Mouse (Mus musculus) retina, embryonic 14.5 days (tissue): ENCODE measurements around the gene Gbp9.
"Not testable (repeated sequence)": the region's sequence is repeated elsewhere in the genome, so short reads cannot be mapped to it uniquely, and the experiment has no call there.

Experiments
- DNase-seq: peaks from one replicate; pipeline ENCODE4 v3.0.0-alpha.2; 2015; ENCODE audit warnings: low spot score

Gbp9 gene

DNA sequence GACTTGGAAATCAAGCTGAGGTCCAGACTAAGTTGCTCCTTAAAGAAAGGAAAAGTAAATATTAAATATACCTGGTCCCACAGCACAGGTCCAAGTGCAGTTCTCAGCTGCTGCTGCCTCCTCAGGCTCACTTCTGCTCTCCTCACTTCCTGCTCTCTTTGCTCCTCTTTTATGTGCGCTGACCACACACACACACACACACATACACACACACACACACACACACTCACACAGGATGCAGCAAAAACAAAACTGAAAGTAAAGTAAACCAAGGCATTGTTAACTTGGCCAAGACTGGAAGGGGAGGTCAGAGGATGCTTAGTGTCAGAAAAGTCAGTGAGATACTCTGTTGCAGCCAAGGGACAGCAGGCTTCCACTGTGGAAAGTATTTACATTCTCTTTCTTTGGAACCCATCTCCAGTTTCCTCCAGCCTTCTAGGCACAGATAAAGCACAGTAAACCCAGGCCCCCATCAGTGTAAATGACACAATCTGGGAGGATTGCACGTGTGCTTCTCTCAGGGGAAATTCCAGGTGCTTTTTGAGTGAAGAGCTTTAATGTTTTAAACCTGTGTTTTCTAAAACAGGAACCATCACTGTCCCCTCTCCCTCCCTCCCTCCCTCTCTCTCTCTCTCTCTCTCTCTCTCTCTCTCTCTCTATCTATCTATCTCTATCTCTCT is at the start of gene Gbp9, which contains the start of the genes Gbp8 and Gbp4:
Gbp9 (minus strand) TSS at position 131 of the 680 bp plus-strand sequence.
Gbp8 (minus strand) TSS at position 132 of the 680 bp plus-strand sequence.
Gbp4 (minus strand) TSS at position 178 of the 680 bp plus-strand sequence.
- not testable (repeated sequence) for DNase-seq

DNA sequence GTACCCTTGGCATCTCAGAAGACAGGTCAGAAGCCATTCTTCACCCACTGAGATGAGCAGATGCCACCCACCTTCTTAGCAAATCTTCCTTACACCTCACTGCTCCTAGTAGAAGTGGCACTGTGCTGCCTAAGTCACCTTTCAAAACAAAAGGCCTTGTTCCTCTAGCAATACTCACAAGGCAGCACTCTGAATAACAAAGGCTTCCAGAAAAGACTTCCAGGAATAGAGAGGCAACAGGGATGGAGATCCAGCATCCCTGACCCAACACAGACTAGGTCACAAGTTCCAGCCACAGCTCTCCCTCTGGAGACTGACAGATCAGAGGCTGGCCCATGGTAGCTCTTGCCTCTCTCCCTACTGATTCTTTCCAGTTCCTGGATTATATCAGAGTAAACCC is 42.1 kb upstream of the Gbp9 start:
- no peak for DNase-seq

DNA sequence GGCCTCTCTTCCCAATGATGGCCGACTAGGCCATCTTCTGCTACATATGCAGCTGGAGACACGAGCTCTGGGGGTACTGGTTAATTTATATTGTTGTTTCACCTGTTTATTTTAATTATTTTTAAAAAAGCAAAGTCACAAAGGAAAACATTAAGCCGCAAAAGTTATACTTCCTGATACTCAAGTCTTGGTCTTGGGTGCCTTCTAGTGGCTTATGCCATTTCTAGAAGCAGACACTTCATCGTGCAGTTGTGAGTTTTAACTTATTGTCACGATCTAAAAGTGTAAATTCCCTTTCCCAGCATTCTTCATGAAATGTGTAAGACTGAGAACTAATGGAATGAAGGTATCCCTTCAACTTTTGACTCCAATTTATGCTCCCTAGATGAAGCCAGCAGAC is 17.2 kb upstream of the Gbp9 start:
- no peak for DNase-seq

DNA sequence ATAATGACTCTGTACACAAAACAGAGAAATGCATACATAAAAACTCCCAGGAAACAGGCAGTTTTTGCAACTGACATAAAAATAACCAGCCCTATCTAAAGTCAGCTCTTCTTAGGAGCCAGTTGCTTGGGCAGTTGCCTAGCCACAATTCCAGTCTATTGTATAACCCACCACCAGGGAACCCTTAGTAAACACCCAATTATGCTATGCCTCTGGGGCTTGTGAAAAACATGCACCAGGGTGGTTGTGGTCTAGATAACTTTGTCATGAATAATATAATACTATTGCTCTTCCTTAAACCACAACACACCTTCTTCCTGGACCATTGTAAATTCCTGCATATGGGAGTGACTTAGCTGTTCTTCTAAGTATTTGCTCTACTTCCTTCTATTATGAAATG is 14.7 kb upstream of the Gbp9 start:
- DNase-seq: no peak

DNA sequence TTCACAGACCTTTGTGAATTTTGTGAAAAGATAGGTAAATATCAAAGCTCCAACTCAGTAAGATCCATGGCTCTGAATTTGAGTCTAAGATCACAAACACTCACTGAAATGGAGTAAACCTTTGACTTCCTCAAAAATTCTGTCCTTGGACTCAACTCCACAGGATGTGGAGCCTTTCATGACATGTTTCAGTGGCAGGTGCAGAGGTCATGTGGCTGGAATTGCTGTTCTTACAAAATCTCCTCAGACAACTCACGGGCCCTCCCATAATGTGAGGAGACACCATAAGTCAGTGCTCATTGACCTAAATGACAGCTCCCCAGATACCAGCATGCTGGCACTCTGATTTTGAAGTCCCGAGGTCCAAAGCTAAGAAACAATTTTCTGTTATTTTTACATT is 8.7 kb upstream of the Gbp9 start:
- DNase-seq: not testable (repeated sequence)

DNA sequence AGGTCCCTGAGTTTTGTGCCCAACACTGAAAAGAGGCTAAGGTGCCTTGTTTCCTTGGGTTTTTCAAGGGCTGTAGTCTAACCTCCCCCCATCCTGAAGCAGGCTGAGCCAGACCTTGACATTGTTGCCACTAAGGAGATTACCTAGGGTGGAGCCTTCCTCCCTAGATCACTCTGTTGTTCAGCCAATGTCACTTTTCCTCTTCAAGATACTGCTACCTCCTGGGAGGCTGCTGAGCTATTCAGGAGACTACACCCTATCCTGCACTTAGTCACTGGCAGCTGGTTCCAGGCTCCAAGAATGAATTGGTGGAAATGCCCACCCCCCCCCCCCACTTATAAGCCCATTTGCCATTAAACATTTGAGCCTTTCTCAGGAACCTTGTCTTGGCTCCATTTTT is 7.1 kb upstream of the Gbp9 start:
- DNase-seq: no peak

DNA sequence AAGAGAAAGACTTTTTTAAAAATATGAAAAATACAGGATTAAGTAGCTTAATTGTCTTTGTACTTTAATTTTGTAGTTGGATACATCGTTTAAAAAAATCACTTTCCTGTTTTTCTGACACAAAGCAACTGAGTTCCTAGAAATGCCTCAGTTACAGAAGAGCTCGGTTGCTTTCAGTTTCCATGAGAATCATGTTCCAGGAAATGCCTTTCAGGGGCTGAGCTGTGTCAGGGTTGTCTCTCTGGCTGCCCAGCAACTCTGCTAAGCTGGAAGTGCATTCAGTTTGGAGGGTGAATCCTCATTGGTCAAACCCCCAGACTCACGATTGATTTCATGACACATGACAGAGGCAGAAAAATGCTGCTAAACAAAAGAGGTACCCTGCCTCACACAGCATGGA is 6.4 kb upstream of the Gbp9 start:
- not testable (repeated sequence) for DNase-seq

DNA sequence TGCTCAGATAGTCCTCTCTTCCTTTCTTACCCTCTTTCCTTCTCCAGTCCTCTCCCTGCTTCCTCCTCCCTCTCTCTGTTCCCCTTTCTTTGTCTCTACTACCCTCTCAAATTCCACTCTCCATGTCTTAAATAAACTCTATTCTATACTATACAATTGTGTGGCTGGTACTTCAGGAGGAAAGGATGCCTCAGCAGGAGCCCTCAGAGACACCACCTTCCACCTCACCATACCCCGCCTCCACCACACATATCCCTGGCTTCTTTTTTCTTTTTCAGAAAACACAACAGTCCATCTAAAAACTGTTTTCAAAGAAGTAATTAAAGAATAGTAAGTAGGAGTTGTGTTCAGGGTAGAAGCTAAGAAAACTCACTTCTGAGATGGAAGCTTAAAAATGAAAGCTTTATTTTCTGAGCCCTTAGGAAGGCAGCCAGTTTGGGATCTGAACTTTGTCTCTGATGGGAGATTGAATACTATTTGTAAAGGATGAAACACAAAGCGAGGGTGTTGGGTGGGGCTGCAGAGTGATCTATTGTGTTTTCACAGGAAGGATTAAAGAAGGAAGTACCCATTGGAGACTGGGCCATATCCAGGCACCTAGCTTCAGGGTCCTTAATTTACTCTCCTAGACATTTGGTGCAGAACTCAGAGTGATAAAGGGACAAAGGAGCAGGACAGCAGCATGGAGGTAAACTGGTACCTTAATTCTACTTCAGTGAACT is 911 bp upstream of the Gbp9 start:
- DNase-seq: not testable (repeated sequence)

DNA sequence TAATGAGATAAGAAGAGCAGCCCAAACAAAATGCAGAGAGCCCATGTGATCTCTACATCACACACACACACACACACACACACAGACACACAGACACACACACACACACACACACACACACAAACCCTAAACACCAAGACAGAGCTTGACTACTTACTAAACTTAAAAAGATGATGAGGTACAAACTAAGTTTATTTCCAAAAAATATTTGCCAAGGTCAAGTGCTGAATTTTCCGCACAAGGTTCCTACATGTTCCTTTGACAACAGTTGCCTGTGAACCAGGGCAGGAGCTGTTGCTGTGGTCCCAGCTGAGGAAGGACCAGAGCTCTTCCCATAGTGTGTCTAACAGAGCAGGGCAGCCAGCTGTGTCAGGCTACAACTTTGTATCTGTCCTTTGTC is 433 bp downstream of the Gbp9 start:
- DNase-seq: no peak

DNA sequence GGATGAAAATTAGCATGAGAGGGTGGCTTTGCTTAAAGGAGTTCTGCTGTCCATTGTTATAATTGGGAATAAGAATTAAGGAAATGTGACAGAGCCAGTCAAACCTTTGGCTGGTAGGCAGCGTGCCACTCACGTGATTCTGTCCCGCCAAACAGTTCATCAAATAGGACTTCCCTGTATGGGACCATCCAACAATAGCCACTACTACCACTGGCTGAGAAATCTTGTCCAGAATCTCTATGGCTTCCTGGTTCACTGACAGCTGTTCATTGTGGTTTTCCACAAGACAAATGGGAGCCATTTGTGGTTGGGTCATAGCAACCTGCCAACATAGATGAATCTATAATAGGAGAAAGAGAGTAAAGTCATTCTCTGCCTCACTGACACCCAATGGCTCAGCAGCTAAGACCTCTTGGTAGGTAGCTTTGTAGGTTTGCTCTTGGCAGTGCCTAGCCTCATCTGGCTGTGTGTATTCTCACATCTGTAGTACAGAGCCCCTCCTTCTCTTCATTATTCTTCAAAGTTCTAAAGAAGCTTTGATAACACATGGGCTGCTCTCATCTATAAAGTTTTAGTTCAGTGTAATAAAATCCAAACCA is 2.5 kb downstream of the Gbp9 start:
- not testable (repeated sequence) for DNase-seq

DNA sequence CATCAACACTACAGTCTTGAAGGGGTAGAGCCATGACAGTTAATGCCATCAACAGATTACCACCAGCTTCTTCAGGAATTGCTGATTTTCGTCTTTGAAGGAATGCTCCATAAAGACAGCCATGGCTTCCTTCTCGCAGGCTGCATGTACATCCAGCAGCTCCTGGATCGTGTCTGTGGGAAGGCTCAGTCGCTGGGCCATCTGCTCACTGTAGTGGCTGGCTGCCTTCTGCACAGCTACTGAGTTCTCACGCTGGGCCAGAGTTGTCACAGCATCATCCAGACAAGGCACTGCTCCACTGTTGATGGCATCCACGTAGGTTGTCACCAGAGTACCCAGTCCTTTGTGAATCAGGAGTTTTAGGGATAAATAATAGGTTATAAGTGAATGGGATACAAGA is 17.6 kb downstream of the Gbp9 start:
- not testable (repeated sequence) for DNase-seq

DNA sequence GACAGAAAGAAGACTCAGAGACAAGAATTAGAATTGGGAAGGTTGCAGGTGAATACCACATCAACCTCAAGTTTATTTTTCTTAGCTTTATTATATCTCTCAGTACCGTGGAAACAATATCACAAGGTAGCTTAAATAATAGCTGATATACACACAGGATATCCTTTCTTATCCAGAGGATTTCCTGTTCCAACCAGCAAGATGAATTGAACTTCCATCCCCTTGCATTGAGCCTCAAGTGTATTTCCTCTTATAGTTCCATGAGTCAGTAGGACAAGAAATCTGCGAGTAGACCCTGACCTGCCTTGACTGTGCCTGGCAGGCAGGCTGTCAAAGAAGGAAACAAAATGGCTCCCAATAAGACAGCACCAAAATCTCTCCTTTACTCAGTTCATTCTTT is 23.6 kb downstream of the Gbp9 start:
- DNase-seq: no peak

DNA sequence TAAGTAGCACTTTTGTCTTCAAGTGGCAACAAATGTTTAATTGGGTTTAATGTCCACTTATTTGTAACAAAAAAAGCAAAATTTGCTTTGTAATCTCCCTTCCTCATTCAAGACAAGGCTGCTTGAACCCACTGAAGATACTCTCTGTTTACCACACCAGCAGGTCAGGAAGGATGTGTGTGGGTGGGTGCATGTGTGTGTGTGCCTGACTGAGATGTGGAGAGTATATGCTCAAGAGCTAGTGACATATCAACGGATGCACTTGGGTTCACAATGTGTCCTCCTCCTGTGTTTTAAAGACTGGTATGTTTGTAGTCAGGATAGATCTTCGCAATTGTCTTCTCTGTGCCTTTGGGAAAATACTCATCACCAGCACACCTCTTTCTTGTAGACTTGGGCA is 24.6 kb downstream of the Gbp9 start:
- DNase-seq: no peak

DNA sequence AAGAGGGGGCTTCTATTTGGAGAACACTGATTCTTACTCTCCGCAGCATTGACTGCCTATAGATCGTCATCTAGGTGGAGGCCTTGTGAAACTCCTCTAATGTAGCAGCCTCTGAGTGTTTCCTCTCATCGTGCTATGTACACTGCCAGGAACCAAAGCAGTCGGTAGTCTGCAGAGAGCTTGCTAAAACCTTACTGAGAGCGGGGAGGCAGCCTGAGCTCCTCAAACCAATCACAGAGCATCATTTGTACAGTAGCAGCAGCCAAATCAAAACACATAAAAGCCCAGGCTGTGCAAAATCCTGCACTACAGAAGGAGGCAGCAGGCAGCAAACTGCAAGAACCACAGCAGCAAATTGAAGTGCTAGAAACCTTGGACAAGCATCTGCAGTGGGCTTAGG is 25.7 kb downstream of the Gbp9 start:
- DNase-seq: no peak

DNA sequence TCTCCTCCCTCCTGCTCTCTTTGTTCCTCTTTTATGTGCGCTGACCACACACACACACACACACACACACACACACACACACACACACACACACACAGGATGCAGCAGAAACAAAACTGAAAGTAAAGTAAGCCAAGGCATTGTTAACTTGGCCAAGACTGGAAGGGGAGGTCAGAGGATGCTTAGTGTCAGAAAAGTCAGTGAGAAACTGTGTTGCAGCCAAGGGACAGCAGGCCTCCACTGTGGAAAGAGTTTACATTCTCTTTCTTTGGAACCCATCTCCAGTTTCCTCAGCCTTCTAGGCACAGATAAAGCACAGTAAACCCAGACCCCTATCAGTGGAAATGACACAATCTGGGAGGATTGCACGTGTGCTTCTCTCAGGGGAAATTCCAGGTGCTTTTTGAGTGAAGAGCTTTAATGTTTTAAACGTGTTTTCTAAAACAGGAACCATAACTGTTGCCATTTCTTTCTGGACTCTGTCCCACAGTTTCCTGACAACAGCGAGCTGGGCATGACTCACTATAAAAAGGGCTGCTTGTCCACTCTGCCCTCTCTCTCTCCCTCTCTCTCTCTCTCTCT is 29.0 kb downstream of the Gbp9 start:
- DNase-seq: not testable (repeated sequence)

DNA sequence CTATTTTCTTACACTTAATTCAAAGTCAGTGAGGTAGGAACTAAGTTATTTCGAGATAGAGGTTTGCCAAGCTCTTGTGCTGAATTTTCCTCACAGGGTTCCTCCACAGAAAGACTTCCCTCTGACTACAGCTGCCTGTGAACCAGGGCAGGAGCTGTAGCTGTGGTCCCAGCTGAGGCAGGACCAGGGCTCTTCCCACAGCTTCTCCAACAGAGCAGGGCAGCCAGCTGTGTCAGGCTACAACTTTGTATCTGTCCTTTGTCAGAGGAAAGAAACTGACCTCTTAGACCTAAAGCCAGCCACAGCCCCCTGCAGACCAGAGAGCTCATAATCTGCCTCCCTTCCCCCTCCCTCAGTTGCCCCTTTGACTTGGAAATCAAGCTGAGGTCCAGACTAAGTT is 29.6 kb downstream of the Gbp9 start:
- DNase-seq: peak; percentile 3

DNA sequence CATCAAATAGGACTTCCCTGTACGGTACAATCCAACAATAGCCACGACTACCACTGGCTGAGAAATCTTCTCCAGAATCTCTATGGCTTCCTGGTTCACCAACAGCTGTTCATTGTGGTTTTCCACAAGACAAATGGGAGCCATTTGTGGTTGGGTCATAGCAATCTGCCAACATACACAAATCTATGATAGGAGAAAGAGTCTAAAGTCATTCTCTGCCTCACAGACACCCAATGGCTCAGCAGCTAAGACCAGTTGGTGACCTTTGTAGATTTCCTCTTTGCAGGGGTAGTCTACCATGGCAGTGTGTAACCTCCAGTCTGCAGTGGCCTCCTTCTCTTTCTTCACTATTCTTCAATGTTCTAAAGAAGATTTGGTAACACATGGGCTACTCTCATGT is 33.6 kb downstream of the Gbp9 start:
- not testable (repeated sequence) for DNase-seq

DNA sequence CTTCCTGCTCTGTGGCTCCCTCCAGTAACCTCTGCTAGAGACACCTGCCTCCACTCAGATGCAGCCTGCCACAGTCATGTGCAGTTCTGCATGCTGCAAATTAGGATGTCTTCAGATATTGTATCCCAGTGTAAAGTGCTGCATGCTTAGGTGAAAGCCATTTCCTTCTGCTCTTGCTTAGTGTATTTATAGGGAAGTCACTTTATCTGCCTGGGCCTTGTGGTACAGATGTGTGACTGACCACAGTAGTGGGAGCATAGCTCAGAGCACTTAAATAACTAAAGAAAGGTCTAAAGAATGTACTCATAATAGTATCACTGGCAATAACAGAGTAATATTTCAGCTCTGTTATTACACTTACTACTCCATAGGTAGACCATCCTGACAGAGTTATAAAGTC is 57.4 kb downstream of the Gbp9 start:
- no peak for DNase-seq

DNA sequence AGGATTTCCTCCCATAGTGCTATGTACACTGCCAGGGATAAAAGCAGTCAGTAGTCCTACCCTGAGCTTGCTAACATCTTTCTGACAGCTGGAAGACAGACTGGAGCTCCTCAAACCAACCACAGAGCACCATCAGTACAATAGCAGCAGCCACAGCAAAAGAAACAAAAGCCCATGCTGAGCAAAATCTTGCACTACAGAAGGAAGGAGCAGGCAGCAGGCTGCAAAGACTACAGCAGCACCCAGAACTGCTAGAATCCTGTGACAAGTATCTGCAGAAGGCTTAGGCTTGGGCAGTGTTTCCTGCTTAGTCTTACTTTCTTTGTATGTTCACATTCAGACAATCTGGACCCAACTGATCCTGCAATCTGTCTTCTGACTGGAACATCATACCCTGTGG is 71.0 kb downstream of the Gbp9 start:
- not testable (repeated sequence) for DNase-seq

DNA sequence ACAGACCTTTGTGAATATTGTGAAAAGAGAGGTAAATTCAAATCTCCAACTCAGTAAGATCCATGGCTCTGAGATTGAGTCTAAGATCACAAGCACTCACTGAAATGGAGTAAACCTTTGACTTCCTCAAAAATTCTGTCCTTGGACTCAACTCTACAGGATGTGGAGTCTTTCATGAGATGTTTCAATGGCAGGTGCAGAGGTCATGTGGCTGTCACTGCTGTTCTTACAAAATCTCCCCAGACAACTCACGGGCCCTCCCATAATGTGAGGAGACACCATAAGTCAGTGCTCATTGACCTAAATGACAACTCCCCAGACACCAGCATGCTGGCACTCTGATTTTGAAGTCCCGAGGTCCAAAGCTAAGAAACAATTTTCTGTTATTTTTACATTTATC is 74.9 kb downstream of the Gbp9 start:
- not testable (repeated sequence) for DNase-seq

DNA sequence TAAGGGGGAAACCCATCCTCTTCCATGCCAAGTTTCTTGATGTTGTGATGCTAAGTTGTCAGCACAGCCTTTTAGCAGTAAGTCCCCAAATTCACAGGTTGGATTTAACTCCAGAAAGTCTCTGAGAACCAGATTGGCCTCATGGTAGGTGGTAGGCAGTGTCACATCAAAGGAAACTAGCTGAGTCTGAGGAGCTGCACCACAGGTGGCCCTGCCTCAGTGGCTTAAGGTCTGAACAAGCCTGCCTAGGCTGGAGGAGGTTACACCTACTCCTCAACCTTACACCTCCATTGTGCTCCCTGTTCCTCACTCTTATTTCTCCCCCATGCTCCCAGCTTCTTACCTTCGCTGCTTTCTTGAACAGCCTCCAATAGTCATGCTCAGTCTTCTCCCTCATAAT is 76.0 kb downstream of the Gbp9 start:
- DNase-seq: no peak

DNA sequence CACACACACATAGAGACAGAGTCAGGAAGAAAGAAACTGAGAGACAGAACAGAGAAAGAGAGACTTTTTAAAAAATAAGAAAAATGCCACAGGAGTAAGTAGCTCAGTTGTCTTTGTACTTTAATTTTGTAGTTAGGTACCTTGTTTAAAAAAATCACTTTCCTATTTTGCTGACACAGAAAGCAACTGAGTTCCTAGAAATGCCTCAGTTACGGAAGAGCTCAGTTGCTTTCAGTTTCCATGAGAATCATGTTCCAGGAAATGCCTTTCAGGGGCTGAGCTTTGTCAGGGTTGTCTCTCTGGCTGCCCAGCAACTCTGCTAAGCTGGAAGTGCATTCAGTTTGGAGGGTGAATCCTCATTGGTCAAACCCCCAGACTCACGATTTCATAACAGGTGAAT is 76.9 kb downstream of the Gbp9 start:
- not testable (repeated sequence) for DNase-seq

DNA sequence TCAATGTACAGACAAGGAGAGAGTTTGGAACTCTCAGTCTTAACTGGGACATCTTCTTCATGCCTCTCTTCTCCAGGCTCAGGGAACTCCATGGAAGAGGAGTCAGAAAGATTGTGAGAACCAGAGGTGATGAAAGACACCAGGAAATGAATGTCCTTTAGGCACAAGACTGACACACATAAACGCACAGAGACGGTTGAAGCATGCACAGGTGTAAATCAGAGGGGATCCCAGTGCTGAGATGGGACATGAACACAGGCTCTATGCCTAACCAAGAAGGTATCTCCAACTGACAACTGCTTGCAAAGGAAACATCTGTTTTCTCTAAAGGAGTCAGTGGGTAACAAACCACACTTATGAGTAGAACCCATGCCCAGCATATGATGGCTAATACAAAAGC is 79.1 kb downstream of the Gbp9 start:
- DNase-seq: no peak
